Comparison of ENCODE assay signal across 26 mouse cellular contexts in the genomic region with DNA sequence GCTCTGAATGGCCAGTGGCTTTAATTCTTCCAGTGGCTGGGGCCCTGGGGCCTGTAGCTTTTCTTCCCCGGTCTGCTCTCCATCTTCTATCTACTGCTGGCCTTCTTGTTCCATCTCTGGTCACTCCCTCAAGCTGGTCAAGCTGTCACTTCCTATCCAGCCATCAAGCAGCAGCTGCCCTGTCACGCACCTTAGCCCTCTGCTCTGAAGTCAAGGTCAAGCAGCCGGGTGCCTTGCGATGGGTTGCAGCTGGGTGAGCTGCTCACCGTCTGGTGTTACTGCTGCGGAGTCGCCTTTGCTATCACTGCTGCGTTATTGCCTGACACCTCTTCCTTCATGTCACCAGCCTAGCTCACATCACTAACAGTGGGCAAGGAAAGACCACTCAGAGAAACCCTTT.
"Had no signal": no experiment of that assay in that cellular context is flagged by ENCODE, and none has a peak within 500 bp of the region (broad histone marks: within the 10 kb centered on the region; RNA-seq: fewer than 3 reads in every experiment).

No protein-coding gene starts in this region.

- H3K36me3 ChIP-seq: heart, embryonic 13.5 days; heart, embryonic 15.5 days; hindbrain, embryonic 10.5 days; hindbrain, embryonic 12.5 days; intestine, embryonic 15.5 days; limb, embryonic 10.5 days; limb, embryonic 12.5 days had no signal

- H3K9ac ChIP-seq: heart, embryonic 13.5 days; heart, embryonic 15.5 days; hindbrain, embryonic 12.5 days; hindbrain, embryonic 14.5 days; intestine, embryonic 15.5 days; limb, embryonic 12.5 days had no signal

- H3K4me3 ChIP-seq: gastrocnemius, adult 2 months; heart, adult 2 months; heart, embryonic 13.5 days; heart, embryonic 15.5 days; hindbrain, embryonic 10.5 days; hindbrain, embryonic 12.5 days; intestine, embryonic 15.5 days; layer of hippocampus, adult 2 months; left cerebral cortex, adult 2 months; limb, embryonic 10.5 days; limb, embryonic 12.5 days had no signal

- H3K4me2 ChIP-seq: heart, embryonic 11.5 days; heart, embryonic 13.5 days; heart, embryonic 15.5 days; hindbrain, embryonic 12.5 days; hindbrain, embryonic 14.5 days; intestine, embryonic 15.5 days; limb, embryonic 12.5 days had no signal

- DNase-seq: gastrocnemius, adult 2 months; gastrocnemius, postnatal 10 days; gastrocnemius, postnatal 25 days; heart, adult 2 months; heart, postnatal 14 days; heart, postnatal 4 days; kidney, adult 18-20 months; kidney, adult 8-10 months; kidney, postnatal 10 days; kidney, postnatal 25 days; kidney, postnatal 4 days had no signal

- ATAC-seq: forebrain, embryonic 16.5 days; hindbrain, embryonic 16.5 days; inflammation-experienced regulatory T-cells, adult 6 months; intestine, embryonic 15.5 days; intestine, postnatal 0 days had no signal

- H3K27ac ChIP-seq: gastrocnemius, adult 2 months; heart, adult 2 months; heart, embryonic 13.5 days; heart, embryonic 15.5 days; hindbrain, embryonic 10.5 days; hindbrain, embryonic 12.5 days; hindbrain, embryonic 14.5 days; intestine, embryonic 15.5 days; layer of hippocampus, adult 2 months; left cerebral cortex, adult 2 months; limb, embryonic 10.5 days; limb, embryonic 12.5 days had no signal

- H3K4me1 ChIP-seq: heart, embryonic 15.5 days; hindbrain, embryonic 12.5 days; intestine, embryonic 15.5 days; limb, embryonic 12.5 days had no signal

- H3K9me3 ChIP-seq: heart, embryonic 13.5 days; heart, embryonic 15.5 days; hindbrain, embryonic 10.5 days; hindbrain, embryonic 12.5 days; intestine, embryonic 15.5 days; limb, embryonic 10.5 days; limb, embryonic 12.5 days had no signal

- H3K27me3 ChIP-seq: heart, embryonic 13.5 days; heart, embryonic 15.5 days; hindbrain, embryonic 12.5 days; intestine, embryonic 15.5 days had no signal
